Mouse (Mus musculus) hindbrain, embryonic 11.5 days (tissue): ENCODE measurements around the gene L3mbtl2. TPM values are rescaled to one million over a fixed set of nuclear protein-coding genes. Genes with fewer than 3 reads are reported as not detected.

Experiments
- ATAC-seq: fragments of 200-750 bp; cut with Nextera tagmentation; 2 replicates; pipeline ENCODE4 v1.8.0; 2017; ENCODE audit warnings: mild to moderate bottlenecking, moderate TSS enrichment, moderate library complexity; ENCODE audit not compliant: low FRiP score
- DNase-seq: peaks from one replicate; pipeline ENCODE4 v3.0.0-alpha.2; 2015; ENCODE audit warnings: low spot score
- H3K27ac ChIP-seq: fragments of 300-500 bp; sonication (generic); 2 replicates; pipeline ENCODE4 v1.5.1; 2014; ENCODE audit warnings: mild to moderate bottlenecking, low read depth, low read length
- H3K27me3 ChIP-seq: fragments of 300-500 bp; sonication (generic); 2 replicates; pipeline ENCODE4 v1.6.1; 2014; ENCODE audit warnings: mild to moderate bottlenecking, low read length, moderate library complexity, mixed read lengths; ENCODE audit not compliant: control insufficient read depth, insufficient read depth
- H3K36me3 ChIP-seq: fragments of 300-500 bp; sonication (generic); 2 replicates; pipeline ENCODE4 v1.6.1; 2014; ENCODE audit warnings: mild to moderate bottlenecking, low read length, moderate library complexity, mixed read lengths; ENCODE audit not compliant: control insufficient read depth, insufficient read depth
- H3K4me1 ChIP-seq: fragments of 300-500 bp; sonication (generic); replicated peaks from 2 replicates; pipeline ENCODE4 v1.6.1; 2014; ENCODE audit warnings: low read length, mixed read lengths; ENCODE audit not compliant: control insufficient read depth, insufficient read depth
- H3K4me2 ChIP-seq: fragments of 300-500 bp; sonication (generic); replicated peaks from 2 replicates; pipeline ENCODE4 v1.6.1; 2014; ENCODE audit warnings: mild to moderate bottlenecking, low read depth, low read length
- H3K4me3 ChIP-seq: fragments of 300-500 bp; sonication (generic); 2 replicates; pipeline ENCODE4 v1.5.1; 2014; ENCODE audit warnings: low read depth, low read length
- H3K9ac ChIP-seq: fragments of 300-500 bp; sonication (generic); 2 replicates; pipeline ENCODE4 v1.6.1; 2014; ENCODE audit warnings: low read depth, low read length
- H3K9me3 ChIP-seq: fragments of 300-500 bp; sonication (generic); 2 replicates; pipeline ENCODE4 v1.6.1; 2016; ENCODE audit warnings: low read length; ENCODE audit not compliant: control insufficient read depth
- WGBS: fragments of 180-500 bp; shearing (Covaris S2); extraction: QIAGEN DNeasy Blood & Tissue Kit; methylation state at CpG from one replicate; pipeline ENCODE4 v1.1.7; 2014; 5-methylcytosine and 5-hydroxymethylcytosine counted together
- polyA plus RNA-seq: library from polyadenylated mRNA; unstranded; fragments of >200 nt; fragmentation: Nextera tagmentation; extraction: Ambion mirVana; gene quantifications from 2 replicates; pipeline ENCODE4 v1.2.1, GENCODE M21; 2014

Gene L3mbtl2
- polyA plus RNA-seq, 1 experiment from 2014 or later, result 26.7 TPM

DNA sequence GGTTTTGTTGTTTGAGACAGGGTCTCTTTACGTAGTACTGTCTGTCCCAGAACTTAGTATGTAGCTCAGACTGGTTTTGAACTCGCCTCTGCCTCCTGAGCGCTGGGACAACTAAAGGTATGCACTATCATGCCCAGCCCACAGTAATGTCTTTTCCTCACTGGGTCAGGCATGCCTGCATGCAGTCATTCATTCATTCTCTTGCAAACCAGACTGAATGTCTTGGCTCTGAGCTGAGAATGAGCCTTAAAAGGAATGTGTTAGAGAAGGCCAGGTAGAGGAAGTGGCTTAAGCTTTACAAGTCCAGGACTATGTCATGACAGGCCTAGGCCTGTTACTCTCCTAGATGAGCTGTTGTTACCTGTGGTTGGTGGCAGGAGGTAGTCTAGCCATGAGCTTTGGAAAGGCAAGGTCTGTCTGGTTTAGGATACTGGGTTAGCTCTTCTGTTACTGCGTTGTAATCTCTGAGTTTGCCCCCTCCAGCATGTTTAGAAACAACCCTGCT lies 16.7 kb downstream of the L3mbtl2 start:
- Histone ChIP-seq H3K36me3 (peaks cover 5% of the 10 kb centered on the region; the same call in 1 of the 2 replicates), H3K4me3 (no peak overlapping the region), H3K4me2 (no peak overlapping the region), H3K4me1 (no peaks in the 10 kb centered on the region), H3K27me3 (no peaks in the 10 kb centered on the region), H3K27ac (no peak overlapping the region), H3K9me3 (no peaks in the 10 kb centered on the region), H3K9ac (no peak overlapping the region)
- DNase-seq (no peak), ATAC-seq (no peak)
- WGBS, result 96% methylated on average over 4 of the region's 4 CpGs

DNA sequence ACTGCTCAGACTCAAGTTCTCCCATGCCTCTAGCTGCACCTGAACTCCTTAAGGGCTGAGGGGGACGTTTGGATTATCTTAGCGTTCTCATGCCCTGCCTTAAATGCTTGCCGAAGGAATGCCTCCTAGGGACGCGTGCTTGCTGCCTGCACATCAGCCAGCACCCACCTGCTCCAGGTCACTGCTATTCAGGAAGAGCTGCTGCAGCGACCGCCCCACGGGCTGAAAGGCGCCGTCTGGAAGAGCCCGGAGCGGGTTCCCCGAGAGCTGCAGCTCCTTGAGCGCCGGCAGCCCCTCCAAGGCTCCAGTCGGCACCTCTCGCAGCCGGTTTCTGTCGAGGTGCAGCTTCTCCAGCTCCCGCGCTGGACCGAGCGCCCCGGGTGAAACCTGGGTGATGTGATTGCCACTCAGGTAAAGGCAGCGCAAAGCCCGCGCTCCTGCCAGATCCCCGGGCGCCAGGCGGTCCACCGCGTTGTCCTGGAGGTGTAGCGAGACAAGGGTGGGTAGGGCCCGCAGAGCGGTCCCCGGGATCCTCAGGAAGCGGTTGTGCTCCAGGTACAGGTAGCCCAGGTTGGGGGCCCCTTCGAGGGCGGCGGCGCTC lies 29.8 kb downstream of the L3mbtl2 start:
- DNase-seq (no peak), ATAC-seq (peak; percentile 58; the same call in 1 of the 2 replicates)
- Histone ChIP-seq H3K4me1 (peaks cover 6% of the 10 kb centered on the region), H3K9ac (peak overlapping the region; percentile 71), H3K27ac (no peak overlapping the region), H3K4me3 (peak overlapping the region; percentile 60), H3K27me3 (peaks cover 35% of the 10 kb centered on the region), H3K36me3 (no peaks in the 10 kb centered on the region), H3K4me2 (peak overlapping the region; percentile 99), H3K9me3 (no peaks in the 10 kb centered on the region)
- WGBS, result 5% methylated on average over 41 of the region's 41 CpGs

GRCm38 (mm10) chr15:81693967-81694881 lies 30.5 kb downstream of the L3mbtl2 start:
- Histone ChIP-seq H3K27me3 (peaks cover 35% of the 10 kb centered on the region), H3K4me1 (peaks cover 6% of the 10 kb centered on the region), H3K9ac (peak overlapping the region; percentile 71), H3K4me2 (peak overlapping the region; percentile 99), H3K9me3 (no peaks in the 10 kb centered on the region), H3K27ac (0 out of 2 replicates have a peak overlapping the region, but pooled peaks have one; percentile 33), H3K36me3 (no peaks in the 10 kb centered on the region), H3K4me3 (peak overlapping the region; percentile 60)
- ATAC-seq (peak; percentile 83), DNase-seq (peak; percentile 89)
- 1% methylated on average over 79 of the region's 107 CpGs for WGBS

- no peak for ATAC-seq
- WGBS, result 29% methylated on average over 19 of the region's 19 CpGs
- H3K27ac ChIP-seq, result no peak overlapping the region
Observed at GRCm38 (mm10) chr15:81694891-81695290, 31.2 kb downstream of the L3mbtl2 start.

DNA sequence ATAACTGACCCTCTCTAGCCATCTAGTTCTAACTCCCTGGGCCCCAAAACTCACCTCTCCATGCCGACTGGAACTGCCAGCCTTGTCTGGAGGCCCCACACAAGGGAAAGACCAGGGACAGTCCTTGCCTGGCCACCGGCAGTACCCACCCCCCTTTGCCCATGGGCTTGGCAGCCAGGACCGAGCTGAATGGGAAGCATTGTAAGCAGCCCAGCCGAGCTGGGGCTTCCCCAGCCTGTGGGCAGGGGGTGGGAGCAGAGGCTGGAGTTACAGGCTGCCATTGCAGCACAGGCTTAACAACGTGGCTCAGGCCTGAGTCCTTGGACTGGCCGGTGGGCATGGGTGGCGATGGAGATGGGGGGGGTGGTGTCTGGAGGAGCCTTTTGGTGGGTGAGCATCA lies 33.5 kb downstream of the L3mbtl2 start, which contains the start of gene Chadl:
Chadl (minus strand) TSS at position 113 of the 400 bp plus-strand sequence.
- Histone ChIP-seq H3K27me3 (peaks cover 30% of the 10 kb centered on the region), H3K36me3 (no peaks in the 10 kb centered on the region), H3K9ac (no peak within 1 kb of the TSS), H3K4me1 (peaks cover 6% of the 10 kb centered on the region), H3K4me2 (no peak within 1 kb of the TSS), H3K9me3 (no peaks in the 10 kb centered on the region), H3K4me3 (no peak within 1 kb of the TSS), H3K27ac (no peak within 1 kb of the TSS)
- DNase-seq (no peak), ATAC-seq (no peak)
- 57% methylated on average over 7 of the region's 7 CpGs for WGBS

More at GRCm38 (mm10) chr15:81694891-81695290, 31.2 kb downstream of the L3mbtl2 start:
- no peak for DNase-seq
- H3K9ac ChIP-seq, result peak overlapping the region; percentile 71
- peak overlapping the region; percentile 60 for H3K4me3 ChIP-seq
- H3K4me2 ChIP-seq, result peak overlapping the region; percentile 99
- H3K27me3 ChIP-seq, result peaks cover 35% of the 10 kb centered on the region
- no peaks in the 10 kb centered on the region for H3K36me3 ChIP-seq
- peaks cover 6% of the 10 kb centered on the region for H3K4me1 ChIP-seq
- no peaks in the 10 kb centered on the region for H3K9me3 ChIP-seq

- DNase-seq (peak; percentile 55), ATAC-seq (no peak)
- Histone ChIP-seq H3K27me3 (peaks cover 24% of the 10 kb centered on the region), H3K36me3 (no peaks in the 10 kb centered on the region), H3K9ac (no peak overlapping the region), H3K27ac (no peak overlapping the region), H3K4me3 (no peak overlapping the region), H3K9me3 (no peaks in the 10 kb centered on the region), H3K4me2 (no peak overlapping the region), H3K4me1 (peaks cover 6% of the 10 kb centered on the region)
- WGBS, result 56% methylated on average over 3 of the region's 3 CpGs
Observed at GRCm38 (mm10) chr15:81697847-81698246, 34.2 kb downstream of the L3mbtl2 start.

GRCm38 (mm10) chr15:81698532-81698931 lies 34.8 kb downstream of the L3mbtl2 start:
- Histone ChIP-seq H3K9ac (no peak overlapping the region), H3K36me3 (no peaks in the 10 kb centered on the region), H3K9me3 (no peaks in the 10 kb centered on the region), H3K4me2 (no peak overlapping the region), H3K27ac (no peak overlapping the region), H3K4me3 (no peak overlapping the region), H3K4me1 (peaks cover 6% of the 10 kb centered on the region), H3K27me3 (peaks cover 17% of the 10 kb centered on the region)
- DNase-seq, result no peak
- WGBS, result 80% methylated on average over 2 of the region's 2 CpGs
- ATAC-seq, result no peak

- no peak overlapping the region for H3K9ac ChIP-seq
- H3K4me2 ChIP-seq, result no peak overlapping the region
- no peaks in the 10 kb centered on the region for H3K9me3 ChIP-seq
- H3K4me1 ChIP-seq, result no peaks in the 10 kb centered on the region
- no peak for DNase-seq
- H3K27me3 ChIP-seq, result peaks cover 4% of the 10 kb centered on the region
- ATAC-seq, result no peak
- H3K36me3 ChIP-seq, result peaks cover 3% of the 10 kb centered on the region; the same call in 1 of the 2 replicates
- H3K27ac ChIP-seq, result no peak overlapping the region
- H3K4me3 ChIP-seq, result no peak overlapping the region
- 69% methylated on average over 2 of the region's 2 CpGs for WGBS
Observed at GRCm38 (mm10) chr15:81700161-81700560, 36.5 kb downstream of the L3mbtl2 start.
